Mouse (Mus musculus) regulatory T cell (primary cell): ENCODE measurements around the gene Aoah.

Source experiments
- in situ Hi-C: fragments of 300-600 bp; cut with MboI, MseI; formaldehyde crosslinking; loops from one replicate; pipeline ENCODE4 v1.15.1; 2025; ENCODE audit warnings: high pct_unique_total_duplicates

Gene Aoah

DNA sequence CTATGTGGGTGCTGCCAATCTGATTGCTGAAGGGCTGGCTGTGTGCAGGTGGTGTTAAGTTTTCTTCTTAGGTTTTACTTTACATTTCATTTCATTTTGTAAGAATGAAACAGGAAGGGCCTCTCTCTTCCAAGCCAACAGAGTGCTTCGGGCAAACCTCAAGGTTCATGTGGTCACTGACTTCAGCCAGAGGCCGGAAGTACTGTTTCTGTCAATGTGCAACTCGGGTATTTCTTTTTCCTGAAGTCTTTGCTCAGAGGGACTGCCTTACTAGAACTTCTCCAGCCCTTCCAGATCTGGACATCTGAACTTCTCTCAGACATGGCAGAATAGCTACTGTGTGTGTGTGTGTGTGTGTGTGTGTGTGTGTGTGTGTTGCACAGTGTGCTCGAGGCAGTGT, at the start of gene Aoah:
Aoah (plus strand) TSS at position 213 of the 400 bp plus-strand sequence.
- in situ Hi-C loops = no loop called here

GRCm38 (mm10) chr13:20754843-20755242, 39.1 kb upstream of the Aoah start:
- in situ Hi-C loops = no loop called here

DNA sequence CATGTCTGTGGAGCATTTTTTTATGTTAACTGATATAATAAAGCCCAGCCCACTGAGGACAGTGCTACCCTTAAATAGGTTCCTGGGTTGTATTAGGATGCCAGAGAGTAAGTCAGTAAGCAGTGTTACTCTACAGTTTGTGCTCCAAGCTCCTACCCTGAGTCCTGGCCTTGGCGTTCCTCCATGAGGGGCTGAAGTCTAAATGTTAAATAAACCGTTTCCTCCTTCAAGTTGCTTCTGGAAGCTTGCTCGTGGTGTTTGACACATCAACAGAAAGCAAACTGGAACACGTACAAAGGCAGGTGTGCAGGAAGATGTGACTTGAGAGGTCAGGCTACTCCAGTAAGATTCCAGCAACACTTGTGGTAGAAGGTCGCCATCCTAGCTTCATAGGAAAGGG, 10.3 kb upstream of the Aoah start:
- in situ Hi-C loops = no loop called here

DNA sequence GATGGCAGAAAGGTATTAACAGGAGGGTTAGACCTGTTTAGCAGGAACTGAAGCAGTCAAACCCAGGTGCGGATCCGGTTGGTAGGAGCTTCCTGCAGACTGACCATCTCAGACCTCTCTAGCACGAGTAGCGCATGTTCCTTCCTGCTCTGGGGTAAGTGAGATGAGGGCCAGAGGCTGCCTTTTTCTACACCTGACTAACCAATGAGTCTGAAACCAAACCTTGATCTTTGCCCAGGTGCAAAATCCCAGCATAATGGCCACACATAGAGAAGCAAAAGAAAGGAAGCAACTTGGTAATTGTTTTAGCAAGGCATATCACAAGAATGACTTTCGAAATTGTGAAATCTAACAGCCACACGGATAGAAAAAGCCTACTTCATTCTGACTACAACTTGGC, 9.9 kb upstream of the Aoah start:
- in situ Hi-C loops = no loop called here

DNA sequence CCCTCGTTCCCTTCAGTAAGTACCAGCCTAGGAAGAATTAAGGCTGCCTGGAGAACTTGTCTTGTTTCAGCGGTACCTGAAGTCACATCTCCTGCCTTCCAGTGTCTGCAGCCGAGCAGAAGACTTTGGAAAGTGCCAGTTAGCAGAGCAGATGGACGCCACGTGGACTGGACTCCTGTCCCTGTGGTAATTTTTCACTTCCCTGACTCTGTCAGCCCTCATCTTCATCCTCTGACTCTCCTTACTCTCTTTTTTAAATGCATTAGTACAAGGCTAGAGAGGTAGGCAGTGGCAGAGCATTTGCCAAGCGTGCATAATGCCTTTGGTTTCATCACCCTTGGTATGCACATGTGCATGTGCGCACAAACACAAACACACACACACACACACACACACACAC, 8.0 kb upstream of the Aoah start:
- in situ Hi-C loops = no loop called here

- in situ Hi-C loops = no loop called here
These were observed 7.1 kb upstream of the Aoah start for GRCm38 (mm10) chr13:20786825-20787245.

GRCm38 (mm10) chr13:20787952-20788351, 6.0 kb upstream of the Aoah start:
- in situ Hi-C loops = no loop called here

DNA sequence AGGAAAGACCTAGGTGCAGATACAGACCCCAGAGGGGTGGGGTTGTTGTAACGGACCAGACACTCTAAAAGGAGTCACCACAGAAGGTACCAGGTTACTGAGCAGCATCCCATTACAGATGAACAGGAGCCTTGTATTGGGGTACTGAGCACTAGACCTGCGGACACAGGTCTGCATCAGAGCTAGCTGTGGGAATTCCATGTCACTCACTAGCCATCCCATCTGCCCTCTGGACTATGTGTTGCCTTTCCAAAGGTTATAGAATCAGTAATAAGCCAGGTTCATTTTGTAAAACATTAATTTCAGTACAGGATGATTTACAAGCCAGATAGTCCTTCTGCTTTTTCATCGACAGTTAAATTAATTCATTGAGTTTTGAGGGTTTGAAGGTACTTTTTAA, 2.7 kb downstream of the Aoah start:
- in situ Hi-C loops = no loop called here

GRCm38 (mm10) chr13:20798536-20798935, 4.6 kb downstream of the Aoah start:
- in situ Hi-C loops = no loop called here

- in situ Hi-C loops = no loop called here
These were observed 5.9 kb downstream of the Aoah start for GRCm38 (mm10) chr13:20799772-20800171.

DNA sequence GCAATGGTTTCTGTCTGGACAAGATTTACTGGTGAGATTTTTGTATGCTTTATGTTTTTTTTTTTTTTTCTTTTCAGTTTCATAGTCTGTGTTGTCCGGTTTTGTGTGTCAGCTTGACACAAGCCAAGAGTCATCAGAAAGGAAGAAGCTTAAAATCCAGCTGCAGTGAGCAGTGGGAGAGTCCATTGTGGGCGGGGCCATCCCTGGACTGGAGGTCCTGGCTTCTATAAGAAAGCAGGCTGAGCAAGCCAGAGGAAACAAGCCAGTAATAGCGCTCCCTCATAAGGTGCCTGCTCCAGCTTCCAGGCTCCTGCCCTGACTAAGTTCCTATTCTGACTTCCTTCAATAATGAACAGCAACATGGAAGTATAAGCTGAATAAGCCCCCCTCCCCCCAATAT, 6.7 kb downstream of the Aoah start:
- in situ Hi-C loops = no loop called here

- in situ Hi-C loops = no loop called here
These were observed 18.0 kb downstream of the Aoah start for GRCm38 (mm10) chr13:20811782-20812406.

- in situ Hi-C loops = no loop called here
These were observed 22.5 kb downstream of the Aoah start for GRCm38 (mm10) chr13:20816385-20816784.

- in situ Hi-C loops = no loop called here
These were observed 26.9 kb downstream of the Aoah start for GRCm38 (mm10) chr13:20820712-20821328.

DNA sequence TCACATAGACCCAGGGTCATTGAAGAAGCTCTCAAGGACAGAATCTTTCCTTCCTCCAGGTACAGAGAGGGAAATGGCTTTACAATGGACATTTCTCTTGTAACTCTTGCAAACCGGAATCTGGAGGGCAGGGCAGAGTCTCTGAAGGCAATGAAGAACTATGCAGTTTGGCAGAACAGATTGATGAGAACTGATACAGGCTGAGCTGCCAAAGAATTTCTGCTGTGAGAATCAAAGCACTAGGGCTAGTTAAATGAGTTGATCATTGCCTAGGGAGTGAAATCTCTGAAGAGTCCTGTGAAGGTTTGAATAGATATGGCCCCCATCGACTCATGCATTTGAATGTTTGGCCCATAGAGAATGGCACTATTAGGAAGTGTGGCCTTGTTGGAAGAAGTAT, 34.8 kb downstream of the Aoah start:
- in situ Hi-C loops = loop anchor here (25.0 kb wide), 1 partner anchor 509 kb away; the partner anchor contains the start of gene Olfr1367

DNA sequence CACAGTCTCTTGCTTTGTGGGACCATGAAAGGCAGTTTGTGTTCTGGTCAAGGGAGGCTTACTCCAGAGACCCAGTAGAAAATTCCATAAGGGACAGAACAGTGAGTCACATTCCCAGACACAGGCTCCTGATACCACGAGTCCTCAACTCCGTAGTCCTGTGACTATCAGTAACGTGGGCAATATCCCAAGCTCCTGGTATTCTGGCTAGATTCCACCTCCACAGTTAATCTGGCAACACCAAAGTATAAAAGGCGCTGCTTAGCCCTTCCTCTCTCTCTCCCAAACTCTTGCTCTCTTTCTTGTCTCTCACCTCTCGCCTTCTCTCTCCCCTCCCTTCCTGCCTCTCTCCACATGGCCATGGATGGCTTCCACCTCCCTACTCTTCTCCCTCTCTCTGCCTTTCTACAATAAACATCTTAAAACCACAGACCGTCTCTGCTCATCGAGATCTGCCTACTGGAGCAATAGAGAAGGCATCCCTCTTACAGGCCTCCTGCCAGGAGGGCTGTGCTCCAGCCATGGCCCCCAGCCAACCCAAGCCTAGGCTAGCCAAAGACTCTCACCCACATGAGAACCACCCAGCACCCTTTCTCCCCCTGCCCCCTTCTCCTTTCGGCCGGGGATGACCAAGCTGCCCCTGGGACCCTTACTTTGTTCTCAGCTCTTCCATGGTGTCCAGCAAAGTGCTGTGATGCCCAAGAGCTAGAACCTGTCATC, 35.4 kb downstream of the Aoah start:
- in situ Hi-C loops = loop anchor here (25.0 kb wide), 1 partner anchor 508 kb away; the partner anchor contains the start of gene Olfr1367

DNA sequence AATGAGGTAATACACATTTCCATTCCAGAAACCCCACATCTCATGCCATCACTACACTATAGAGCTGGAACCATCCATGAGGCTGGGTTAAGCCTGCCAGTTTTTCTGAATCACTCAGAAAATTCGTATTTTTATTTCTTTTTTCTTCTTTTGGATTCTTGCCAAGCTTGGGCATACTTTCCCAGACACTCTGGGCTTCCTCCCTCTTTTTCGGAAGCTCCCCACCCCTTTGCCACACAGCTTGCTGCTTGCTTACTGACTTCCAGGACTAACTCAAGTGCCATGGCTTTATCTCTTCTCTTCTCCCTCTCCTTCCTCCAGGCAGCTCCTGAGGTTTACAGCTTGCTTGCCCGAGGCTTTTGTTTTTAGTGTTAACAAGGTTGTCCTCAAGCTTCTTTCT, 62.0 kb downstream of the Aoah start:
- in situ Hi-C loops = no loop called here

DNA sequence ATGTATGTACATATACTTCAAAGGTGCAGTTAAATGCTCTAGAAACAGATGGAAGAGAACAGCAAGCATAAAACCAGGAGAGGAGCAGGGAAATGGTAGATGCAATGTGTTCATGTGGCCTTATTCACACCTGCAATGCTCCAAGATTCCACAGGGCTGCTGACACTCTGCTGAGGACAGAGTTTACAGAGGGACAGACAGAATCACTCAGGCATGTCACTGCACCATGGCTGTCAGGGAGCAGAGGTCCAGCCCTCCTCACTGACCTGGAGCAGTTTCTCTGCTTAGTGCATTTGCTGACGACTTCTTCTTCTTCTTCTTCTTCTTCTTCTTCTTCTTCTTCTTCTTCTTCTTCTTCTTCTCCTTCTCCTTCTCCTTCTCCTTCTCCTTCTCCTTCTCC, 105.5 kb downstream of the Aoah start:
- in situ Hi-C loops = no loop called here

GRCm38 (mm10) chr13:20900396-20900971, 106.6 kb downstream of the Aoah start:
- in situ Hi-C loops = no loop called here

- in situ Hi-C loops = no loop called here
These were observed 107.1 kb downstream of the Aoah start for GRCm38 (mm10) chr13:20900972-20901457.

- in situ Hi-C loops = no loop called here
These were observed 107.8 kb downstream of the Aoah start for GRCm38 (mm10) chr13:20901634-20902135.

GRCm38 (mm10) chr13:20904118-20904517, 110.2 kb downstream of the Aoah start:
- in situ Hi-C loops = no loop called here
